Mouse (Mus musculus): Measurements from ENCODE around the gene Rnf166. TPM values are rescaled to one million over a fixed set of nuclear protein-coding genes. Genes with fewer than 3 reads are reported as not detected.

Rnf166 gene
- polyA plus RNA-seq, 1 experiment from 2014 or later: 35.0 TPM

GRCm38 (mm10) chr8:122445203-122445602 is 30.7 kb downstream of the Rnf166 start:
- H3K4me3 ChIP-seq (ENCODE audit: low read depth, low read length): no peak overlapping the region; the same call in 1 of the 2 replicates

GRCm38 (mm10) chr8:122444058-122444748 is 31.7 kb downstream of the Rnf166 start:
- 11% methylated on average over 19 of the region's 19 CpGs for WGBS

More at GRCm38 (mm10) chr8:122445203-122445602, 30.7 kb downstream of the Rnf166 start:
- WGBS: 67% methylated on average over 3 of the region's 3 CpGs
- Histone ChIP-seq H3K9ac (ENCODE audit: low read depth, low read length) (no peak overlapping the region), H3K4me1 (ENCODE audit: control insufficient read depth, insufficient read depth, low read length) (peaks cover 24% of the 10 kb centered on the region), H3K9me3 (replicated peaks; ENCODE audit: control insufficient read depth, low read length, poor library complexity, severe bottlenecking) (no peaks in the 10 kb centered on the region), H3K27me3 (ENCODE audit: control insufficient read depth, insufficient read depth, low read depth, low read length) (no peaks in the 10 kb centered on the region), H3K27ac (ENCODE audit: low read length) (peak overlapping the region; percentile 97; the same call in 1 of the 2 replicates), H3K36me3 (ENCODE audit: control insufficient read depth, insufficient read depth, low read length) (no peaks in the 10 kb centered on the region), H3K4me2 (ENCODE audit: low read length) (peak overlapping the region; percentile 73)
- no peak for ATAC-seq

GRCm38 (mm10) chr8:122443262-122444006 is 32.4 kb downstream of the Rnf166 start, which contains the start of gene Mvd:
Mvd (minus strand) TSS chr8:122443422.
- H3K4me2 ChIP-seq (ENCODE audit: low read length): peak within 1 kb of the TSS; percentile 75
- ATAC-seq: peak; percentile 99
- WGBS: under 1% methylated on average over 47 of the region's 47 CpGs

More at GRCm38 (mm10) chr8:122444058-122444748, 31.7 kb downstream of the Rnf166 start:
- Histone ChIP-seq H3K9ac (ENCODE audit: low read depth, low read length) (peak overlapping the region; percentile 80), H3K4me2 (ENCODE audit: low read length) (peak overlapping the region; percentile 73), H3K4me1 (ENCODE audit: control insufficient read depth, insufficient read depth, low read length) (peaks cover 24% of the 10 kb centered on the region), H3K27me3 (ENCODE audit: control insufficient read depth, insufficient read depth, low read depth, low read length) (no peaks in the 10 kb centered on the region), H3K27ac (ENCODE audit: low read length) (peak overlapping the region; percentile 97), H3K9me3 (replicated peaks; ENCODE audit: control insufficient read depth, low read length, poor library complexity, severe bottlenecking) (no peaks in the 10 kb centered on the region), H3K4me3 (ENCODE audit: low read depth, low read length) (peak overlapping the region; percentile 63), H3K36me3 (ENCODE audit: control insufficient read depth, insufficient read depth, low read length) (0 out of 2 replicates have a peak, but pooled peaks cover 2% of the 10 kb centered on the region)
- peak; percentile 26; the same call in 1 of the 2 replicates for ATAC-seq

GRCm38 (mm10) chr8:122442781-122443180 is 33.1 kb downstream of the Rnf166 start:
- Histone ChIP-seq H3K36me3 (ENCODE audit: control insufficient read depth, insufficient read depth, low read length) (peaks cover 3% of the 10 kb centered on the region; the same call in 1 of the 2 replicates), H3K9ac (ENCODE audit: low read depth, low read length) (peak overlapping the region; percentile 77), H3K4me1 (ENCODE audit: control insufficient read depth, insufficient read depth, low read length) (peaks cover 24% of the 10 kb centered on the region), H3K27ac (ENCODE audit: low read length) (peak overlapping the region; percentile 87), H3K4me2 (ENCODE audit: low read length) (peak overlapping the region; percentile 75), H3K4me3 (ENCODE audit: low read depth, low read length) (peak overlapping the region; percentile 63), H3K27me3 (ENCODE audit: control insufficient read depth, insufficient read depth, low read depth, low read length) (no peaks in the 10 kb centered on the region), H3K9me3 (replicated peaks; ENCODE audit: control insufficient read depth, low read length, poor library complexity, severe bottlenecking) (no peaks in the 10 kb centered on the region)
- ATAC-seq: peak; percentile 18
- 2% methylated on average over 12 of the region's 12 CpGs for WGBS

More at GRCm38 (mm10) chr8:122443262-122444006, 32.4 kb downstream of the Rnf166 start, which contains the start of gene Mvd:
- Histone ChIP-seq H3K9me3 (replicated peaks; ENCODE audit: control insufficient read depth, low read length, poor library complexity, severe bottlenecking) (no peaks in the 10 kb centered on the region), H3K9ac (ENCODE audit: low read depth, low read length) (peak within 1 kb of the TSS; percentile 80), H3K36me3 (ENCODE audit: control insufficient read depth, insufficient read depth, low read length) (0 out of 2 replicates have a peak, but pooled peaks cover 2% of the 10 kb centered on the region), H3K4me1 (ENCODE audit: control insufficient read depth, insufficient read depth, low read length) (peaks cover 24% of the 10 kb centered on the region), H3K27ac (ENCODE audit: low read length) (peak within 1 kb of the TSS; percentile 97), H3K27me3 (ENCODE audit: control insufficient read depth, insufficient read depth, low read depth, low read length) (no peaks in the 10 kb centered on the region), H3K4me3 (ENCODE audit: low read depth, low read length) (peak within 1 kb of the TSS; percentile 63)

GRCm38 (mm10) chr8:122442356-122442755 is 33.5 kb downstream of the Rnf166 start:
- H3K27me3 ChIP-seq (ENCODE audit: control insufficient read depth, insufficient read depth, low read depth, low read length): no peaks in the 10 kb centered on the region
- H3K4me2 ChIP-seq (ENCODE audit: low read length): peak overlapping the region; percentile 75
- H3K4me1 ChIP-seq (ENCODE audit: control insufficient read depth, insufficient read depth, low read length): peaks cover 24% of the 10 kb centered on the region
- peaks cover 7% of the 10 kb centered on the region; the same call in 1 of the 2 replicates for H3K36me3 ChIP-seq (ENCODE audit: control insufficient read depth, insufficient read depth, low read length)
- WGBS: 12% methylated on average over 7 of the region's 7 CpGs
- no peak for ATAC-seq
- peak overlapping the region; percentile 77 for H3K9ac ChIP-seq (ENCODE audit: low read depth, low read length)
- no peaks in the 10 kb centered on the region for H3K9me3 ChIP-seq (replicated peaks; ENCODE audit: control insufficient read depth, low read length, poor library complexity, severe bottlenecking)
- H3K4me3 ChIP-seq (ENCODE audit: low read depth, low read length): peak overlapping the region; percentile 63
- peak overlapping the region; percentile 87 for H3K27ac ChIP-seq (ENCODE audit: low read length)

- no peak overlapping the region for H3K27ac ChIP-seq (ENCODE audit: low read length)
- H3K27me3 ChIP-seq (ENCODE audit: control insufficient read depth, insufficient read depth, low read depth, low read length): no peaks in the 10 kb centered on the region
- H3K9ac ChIP-seq (ENCODE audit: low read depth, low read length): no peak overlapping the region
- H3K4me3 ChIP-seq (ENCODE audit: low read depth, low read length): no peak overlapping the region
- no peak overlapping the region for H3K4me2 ChIP-seq (ENCODE audit: low read length)
- no peaks in the 10 kb centered on the region for H3K9me3 ChIP-seq (replicated peaks; ENCODE audit: control insufficient read depth, low read length, poor library complexity, severe bottlenecking)
- H3K36me3 ChIP-seq (ENCODE audit: control insufficient read depth, insufficient read depth, low read length): peaks cover 15% of the 10 kb centered on the region
- H3K4me1 ChIP-seq (ENCODE audit: control insufficient read depth, insufficient read depth, low read length): peaks cover 24% of the 10 kb centered on the region
- WGBS: 100% methylated on average over 1 of the region's 1 CpGs
- ATAC-seq: no peak
These were observed 34.5 kb downstream of the Rnf166 start for GRCm38 (mm10) chr8:122441326-122441725.

GRCm38 (mm10) chr8:122439336-122439735 is 36.5 kb downstream of the Rnf166 start:
- Histone ChIP-seq H3K27ac (ENCODE audit: low read length) (no peak overlapping the region), H3K4me2 (ENCODE audit: low read length) (no peak overlapping the region), H3K9ac (ENCODE audit: low read depth, low read length) (no peak overlapping the region), H3K27me3 (ENCODE audit: control insufficient read depth, insufficient read depth, low read depth, low read length) (no peaks in the 10 kb centered on the region), H3K36me3 (ENCODE audit: control insufficient read depth, insufficient read depth, low read length) (peaks cover 31% of the 10 kb centered on the region), H3K4me3 (ENCODE audit: low read depth, low read length) (no peak overlapping the region), H3K9me3 (replicated peaks; ENCODE audit: control insufficient read depth, low read length, poor library complexity, severe bottlenecking) (no peaks in the 10 kb centered on the region), H3K4me1 (ENCODE audit: control insufficient read depth, insufficient read depth, low read length) (peaks cover 12% of the 10 kb centered on the region)
- no peak for ATAC-seq
- WGBS: 91% methylated on average over 16 of the region's 16 CpGs

GRCm38 (mm10) chr8:122437708-122438331 is 38.0 kb downstream of the Rnf166 start:
- Histone ChIP-seq H3K9me3 (replicated peaks; ENCODE audit: control insufficient read depth, low read length, poor library complexity, severe bottlenecking) (no peaks in the 10 kb centered on the region), H3K27ac (ENCODE audit: low read length) (no peak overlapping the region), H3K4me1 (ENCODE audit: control insufficient read depth, insufficient read depth, low read length) (peaks cover 12% of the 10 kb centered on the region), H3K36me3 (ENCODE audit: control insufficient read depth, insufficient read depth, low read length) (peaks cover 39% of the 10 kb centered on the region), H3K27me3 (ENCODE audit: control insufficient read depth, insufficient read depth, low read depth, low read length) (no peaks in the 10 kb centered on the region), H3K4me2 (ENCODE audit: low read length) (no peak overlapping the region), H3K9ac (ENCODE audit: low read depth, low read length) (no peak overlapping the region), H3K4me3 (ENCODE audit: low read depth, low read length) (no peak overlapping the region)
- no peak for ATAC-seq
- WGBS: 93% methylated on average over 13 of the region's 13 CpGs
